8 mouse cellular contexts compared by ENCODE assay signal in the genomic region with DNA sequence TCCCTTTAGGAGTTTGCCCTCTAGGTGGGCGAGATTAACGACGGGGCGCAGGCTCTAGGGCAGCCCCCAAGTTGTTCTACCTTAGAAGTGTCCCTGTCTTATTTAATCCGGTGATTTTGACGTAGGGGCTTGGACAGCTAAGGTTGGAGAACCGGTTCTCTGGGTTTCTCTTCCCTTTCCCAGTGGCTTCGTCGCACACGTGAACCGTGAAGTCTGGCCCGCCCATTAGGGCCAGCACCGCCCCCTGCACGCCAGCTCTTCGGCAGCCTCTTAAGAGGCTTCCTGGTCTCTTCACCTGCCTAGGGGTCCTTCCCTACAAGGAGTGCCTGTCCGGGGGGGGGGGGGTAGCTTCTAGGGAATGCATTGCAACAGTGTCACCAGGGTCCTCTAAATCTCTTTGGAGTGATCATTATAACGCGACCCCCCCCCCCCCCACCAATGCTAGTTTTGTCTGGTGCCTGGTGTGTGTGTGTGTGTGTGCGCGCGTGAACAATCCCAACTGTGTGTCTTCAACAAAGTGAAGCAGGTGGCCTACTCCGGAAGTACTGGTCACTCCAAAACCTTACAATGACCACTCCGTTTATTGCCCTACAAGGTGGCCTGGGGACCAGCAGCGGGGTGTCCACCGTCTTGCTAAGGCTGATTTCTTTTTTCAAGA. TPM values are rescaled to one million over a fixed set of nuclear protein-coding genes. Genes with fewer than 3 reads are reported as not detected.
DNase-seq lines count a peak whose midpoint lies in the region; ATAC-seq and TF ChIP-seq lines count a peak whose summit lies in the region.

No protein-coding gene starts in this region.

- H3K4me3 ChIP-seq in thymus, adult 2 months (ENCODE audit: control insufficient read depth, insufficient read depth, low read length) = no peak overlapping the region
- H3K4me3 ChIP-seq in heart, embryonic 14.5 days (ENCODE audit: control insufficient read depth in 1 of 2, insufficient read depth in 1 of 2, low read depth in 1 of 2, low read length in 2 of 2) = peak overlapping the region; percentile 57; a peak in 3 of 4 replicates
- H3K4me3 ChIP-seq in limb, embryonic 12.5 days (replicated peaks) = peak overlapping the region; percentile 54
- H3K4me3 ChIP-seq in midbrain, embryonic 13.5 days (replicated peaks) = 0 out of 2 replicates have a peak overlapping the region, but pooled peaks have one; percentile 37

- no peaks in the 10 kb centered on the region for H3K36me3 ChIP-seq in thymus, adult 2 months (ENCODE audit: control insufficient read depth, insufficient read depth, low read length)
- H3K36me3 ChIP-seq in heart, embryonic 14.5 days (ENCODE audit: control insufficient read depth, insufficient read depth, low read length) = peaks cover 5% of the 10 kb centered on the region; the same call in 1 of the 2 replicates
- peaks cover 9% of the 10 kb centered on the region; the same call in 1 of the 2 replicates for H3K36me3 ChIP-seq in limb, embryonic 12.5 days
- peaks cover 10% of the 10 kb centered on the region for H3K36me3 ChIP-seq in midbrain, embryonic 13.5 days

- H3K9ac ChIP-seq in heart, embryonic 14.5 days (ENCODE audit: low read length) = peak overlapping the region; percentile 16; the same call in 1 of the 2 replicates
- H3K9ac ChIP-seq in limb, embryonic 12.5 days (replicated peaks) = no peak overlapping the region
- no peak overlapping the region for H3K9ac ChIP-seq in midbrain, embryonic 13.5 days (replicated peaks)

- DNase-seq in thymus, postnatal 4 days = peak; percentile 46
- DNase-seq in thymus, adult 2 months = no peak
- no peak for DNase-seq in cerebellum, adult 9-11 months
- DNase-seq in adrenal gland, adult 18-20 months (ENCODE audit: low spot score in 2 of 2) = no peak
- DNase-seq in left cerebral cortex, postnatal 10 days (ENCODE audit: extremely low spot score in 1 of 2, low spot score in 2 of 2) = no peak

- H3K4me1 ChIP-seq in thymus, adult 2 months (replicated peaks; ENCODE audit: control insufficient read depth, insufficient read depth, low read length) = peaks cover 37% of the 10 kb centered on the region
- peaks cover 15 to 30% of the 10 kb centered on the region in 2 experiments for H3K4me1 ChIP-seq in heart, embryonic 14.5 days (ENCODE audit: control insufficient read depth in 2 of 2, insufficient read depth in 2 of 2, low read length in 2 of 2)
- peaks cover 43% of the 10 kb centered on the region for H3K4me1 ChIP-seq in limb, embryonic 12.5 days (replicated peaks)
- H3K4me1 ChIP-seq in midbrain, embryonic 13.5 days (replicated peaks) = peaks cover 37% of the 10 kb centered on the region

- ATAC-seq in heart, embryonic 14.5 days (ENCODE audit: insufficient number of reproducible peaks, insufficient read depth, low FRiP score, low read depth) = no peak
- ATAC-seq in limb, embryonic 12.5 days (ENCODE audit: insufficient number of reproducible peaks, insufficient read depth, low FRiP score, low TSS enrichment, low read depth) = no peak
- ATAC-seq in midbrain, embryonic 13.5 days = no peak

- H3K27ac ChIP-seq in thymus, adult 2 months (ENCODE audit: control insufficient read depth, insufficient read depth, low read length) = no peak overlapping the region
- no peak overlapping the region for H3K27ac ChIP-seq in heart, embryonic 14.5 days (replicated peaks in 1 of 2; ENCODE audit: control insufficient read depth in 1 of 2, insufficient read depth in 1 of 2, low read depth in 2 of 2, low read length in 2 of 2)
- no peak overlapping the region for H3K27ac ChIP-seq in limb, embryonic 12.5 days
- no peak overlapping the region for H3K27ac ChIP-seq in midbrain, embryonic 13.5 days

- intact Hi-C loops in left cerebral cortex, postnatal 10 days (cut with DNase I) = loop anchor here (5.0 kb wide), 1 partner anchor 36 kb away; no protein-coding TSS in a partner anchor

- TF ChIP-seq CTCF in thymus, adult 2 months (IDR thresholded peaks at IDR 0.05; ENCODE audit: borderline replicate concordance, control insufficient read depth, extremely low read depth, insufficient read depth, low read length, poor library complexity) = no peak

- H3K4me2 ChIP-seq in heart, embryonic 14.5 days (ENCODE audit: low read length) = peak overlapping the region; percentile 91
- H3K4me2 ChIP-seq in limb, embryonic 12.5 days = peak overlapping the region; percentile 87
- 0 out of 2 replicates have a peak overlapping the region, but pooled peaks have one; percentile 56 for H3K4me2 ChIP-seq in midbrain, embryonic 13.5 days (replicated peaks)

- no peak for TF ChIP-seq POLR2A in thymus, adult 2 months (IDR thresholded peaks at IDR 0.05; ENCODE audit: control insufficient read depth, extremely low read depth, insufficient read depth, low read length, poor library complexity)

- H3K27me3 ChIP-seq in thymus, adult 2 months (ENCODE audit: control insufficient read depth, insufficient read depth, low read length) = peaks cover 15% of the 10 kb centered on the region; the same call in 1 of the 2 replicates
- H3K27me3 ChIP-seq in heart, embryonic 14.5 days (ENCODE audit: control insufficient read depth, insufficient read depth, low read length) = peaks cover 45% of the 10 kb centered on the region
- H3K27me3 ChIP-seq in limb, embryonic 12.5 days = peaks cover 98% of the 10 kb centered on the region
- H3K27me3 ChIP-seq in midbrain, embryonic 13.5 days = peaks cover 99% of the 10 kb centered on the region

- H3K9me3 ChIP-seq in heart, embryonic 14.5 days (ENCODE audit: control insufficient read depth, low read length) = no peaks in the 10 kb centered on the region
- no peaks in the 10 kb centered on the region; the same call in 1 of the 2 replicates for H3K9me3 ChIP-seq in limb, embryonic 12.5 days
- no peaks in the 10 kb centered on the region for H3K9me3 ChIP-seq in midbrain, embryonic 13.5 days

- WGBS in thymus, adult 2 months = 20% methylated on average over 23 of the region's 25 CpGs
- WGBS in heart, embryonic 14.5 days = 6% methylated on average over 25 of the region's 25 CpGs
- WGBS in limb, embryonic 12.5 days = 3% methylated on average over 25 of the region's 25 CpGs
- WGBS in midbrain, embryonic 13.5 days = 3% methylated on average over 25 of the region's 25 CpGs

RNA-seq across cellular contexts. Expression of a gene that starts 2.0 kb away (rescaled TPM):
- 124 and 125 TPM in 2 replicates for polyA plus RNA-seq in thymus, adult 2 months (2012; rRNA removed)
- polyA plus RNA-seq in heart, embryonic 14.5 days (2014; fragmentation: Nextera tagmentation; extraction: Ambion mirVana) = 5.6 and 6.5 TPM in 2 replicates
- 4.8 and 7.1 TPM in 2 replicates for polyA plus RNA-seq in limb, embryonic 12.5 days (2016; fragmentation: Nextera tagmentation; extraction: Ambion mirVana)
- polyA plus RNA-seq in midbrain, embryonic 13.5 days (2015; fragmentation: Nextera tagmentation; extraction: Ambion mirVana) = 1.7 and 2.6 TPM in 2 replicates
- total RNA-seq in adrenal gland, adult 18-20 months (2021) = 10 to 100 TPM; 12.4 to 13.1 TPM
- total RNA-seq in left cerebral cortex, postnatal 10 days (2021) = 1 to 10 TPM; 7.6 to 8.6 TPM

RNA-seq across cellular contexts. Expression of a gene that starts 51.0 kb away (rescaled TPM):
- polyA plus RNA-seq in thymus, adult 2 months (2012; rRNA removed) = 43.6 and 46.4 TPM in 2 replicates
- polyA plus RNA-seq in heart, embryonic 14.5 days (2014; fragmentation: Nextera tagmentation; extraction: Ambion mirVana) = 6.3 and 6.5 TPM in 2 replicates
- 7.8 and 9.1 TPM in 2 replicates for polyA plus RNA-seq in limb, embryonic 12.5 days (2016; fragmentation: Nextera tagmentation; extraction: Ambion mirVana)
- 9.1 and 9.4 TPM in 2 replicates for polyA plus RNA-seq in midbrain, embryonic 13.5 days (2015; fragmentation: Nextera tagmentation; extraction: Ambion mirVana)
- total RNA-seq in adrenal gland, adult 18-20 months (2021) = 10 to 100 TPM; 21.3 to 22.2 TPM
- 10 to 100 TPM; 13.4 to 13.6 TPM for total RNA-seq in left cerebral cortex, postnatal 10 days (2021)

Comparison
In these comparisons a context has a peak if more than half of its experiments do, and no peak if none do; other contexts are left out.
1. RNA of a gene that starts 2.0 kb away (polyA plus RNA-seq): 124 to 125 TPM in thymus, adult 2 months; 4.8 to 7.1 TPM in limb, embryonic 12.5 days, 5.6 to 6.5 TPM in heart, embryonic 14.5 days and 1.7 to 2.6 TPM in midbrain, embryonic 13.5 days; every median in the first group is over 10 times any median in the second.
2. Peak in every context shown above with its lines, with median percentiles within 50 percentile points of each other: H3K4me2 ChIP-seq.